ENCODE assay signal across 8 mouse cellular contexts in the genomic region with DNA sequence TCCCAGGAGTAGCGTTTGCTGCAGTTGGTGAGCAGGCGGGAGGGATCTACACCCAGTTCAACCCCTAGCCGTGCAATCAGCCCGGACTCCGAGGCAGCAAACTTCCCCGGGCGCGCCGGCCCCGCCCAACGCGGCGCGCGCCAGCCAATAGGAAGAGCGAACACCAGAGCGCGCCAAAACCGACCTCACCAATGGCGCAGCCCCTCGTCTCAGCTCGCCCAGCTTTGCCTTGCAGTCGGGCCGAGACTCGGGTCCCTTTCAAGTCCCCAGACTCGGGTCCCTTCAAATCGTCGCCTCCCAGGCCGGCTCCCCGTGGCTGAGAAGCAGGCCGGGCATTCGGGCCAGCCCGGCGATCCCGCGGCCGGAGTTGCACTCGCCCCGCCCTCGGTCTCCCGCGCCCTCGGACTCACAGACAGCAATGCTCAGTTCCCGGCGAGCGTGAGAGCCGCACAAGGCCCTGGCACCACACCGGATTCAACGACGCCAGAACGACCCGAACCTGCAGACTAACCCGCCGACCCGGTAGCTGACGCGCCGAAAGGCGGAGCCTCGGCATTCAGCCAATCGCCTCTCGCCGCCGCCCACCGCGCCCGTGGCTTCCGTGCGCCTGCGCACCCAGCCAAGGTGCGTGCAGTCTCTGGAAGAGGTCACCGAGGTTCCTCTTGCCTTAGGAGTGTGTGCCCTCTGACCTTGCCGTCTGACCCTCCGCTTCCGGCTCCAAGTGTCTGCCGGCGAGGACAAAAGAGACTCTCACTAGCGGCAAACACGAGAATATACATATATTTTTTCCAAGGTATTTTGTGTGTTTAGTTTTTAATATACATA. TPM values are rescaled to one million over a fixed set of nuclear protein-coding genes. Genes with fewer than 3 reads are reported as not detected.
A peak's percentile ranks its signal among the peaks of the same experiment; 100 is the strongest.
DNase-seq lines count a peak whose midpoint lies in the region; ATAC-seq lines count a peak whose summit lies in the region.

Gene Gmnn (minus strand): TSS at position 521 of the 825 bp plus-strand sequence.

- peak within 1 kb of the TSS; percentile 97 for H3K4me3 ChIP-seq in heart, embryonic 13.5 days
- peak within 1 kb of the TSS; percentile 92 for H3K4me3 ChIP-seq in liver, embryonic 12.5 days
- H3K4me3 ChIP-seq in stomach, embryonic 15.5 days (replicated peaks): peak within 1 kb of the TSS; percentile 99

- H3K36me3 ChIP-seq in heart, embryonic 13.5 days: peaks cover 31% of the 10 kb centered on the region
- H3K36me3 ChIP-seq in liver, embryonic 12.5 days: peaks cover 37% of the 10 kb centered on the region
- H3K36me3 ChIP-seq in stomach, embryonic 15.5 days: no peaks in the 10 kb centered on the region

- H3K27ac ChIP-seq in heart, embryonic 13.5 days (replicated peaks): peak within 1 kb of the TSS; percentile 97
- H3K27ac ChIP-seq in liver, embryonic 12.5 days: peak within 1 kb of the TSS; percentile 99
- H3K27ac ChIP-seq in stomach, embryonic 15.5 days: peak within 1 kb of the TSS; percentile 98

- no peaks in the 10 kb centered on the region for H3K27me3 ChIP-seq in heart, embryonic 13.5 days (replicated peaks)
- H3K27me3 ChIP-seq in liver, embryonic 12.5 days (replicated peaks): no peaks in the 10 kb centered on the region
- no peaks in the 10 kb centered on the region for H3K27me3 ChIP-seq in stomach, embryonic 15.5 days (replicated peaks)

- H3K9me3 ChIP-seq in heart, embryonic 13.5 days: no peaks in the 10 kb centered on the region
- no peaks in the 10 kb centered on the region for H3K9me3 ChIP-seq in liver, embryonic 12.5 days (replicated peaks)
- no peaks in the 10 kb centered on the region for H3K9me3 ChIP-seq in stomach, embryonic 15.5 days

- peaks cover 24% of the 10 kb centered on the region for H3K4me1 ChIP-seq in heart, embryonic 13.5 days
- peaks cover 44% of the 10 kb centered on the region for H3K4me1 ChIP-seq in liver, embryonic 12.5 days
- H3K4me1 ChIP-seq in stomach, embryonic 15.5 days: no peaks in the 10 kb centered on the region; the same call in 1 of the 2 replicates

- H3K9ac ChIP-seq in heart, embryonic 13.5 days: peak within 1 kb of the TSS; percentile 95
- H3K9ac ChIP-seq in liver, embryonic 12.5 days: peak within 1 kb of the TSS; percentile 97
- H3K9ac ChIP-seq in stomach, embryonic 15.5 days: peak within 1 kb of the TSS; percentile 85

- peak; percentile 95 for ATAC-seq in erythroid progenitor cell, adult 5-6 weeks (replicated peaks; ENCODE audit: low FRiP score, poor library complexity, severe bottlenecking)
- peak; percentile 98 for ATAC-seq in heart, embryonic 13.5 days (ENCODE audit: extremely low read depth, insufficient number of reproducible peaks, low FRiP score, low TSS enrichment)
- ATAC-seq in liver, embryonic 12.5 days: peak; percentile 96
- ATAC-seq in stomach, embryonic 15.5 days (ENCODE audit: insufficient read depth, low FRiP score, low read depth): peak; percentile 99

- under 1% methylated on average over 79 of the region's 79 CpGs for WGBS in heart, embryonic 13.5 days
- WGBS in liver, embryonic 12.5 days (ENCODE audit: insufficient replicate concordance): under 1% methylated on average over 79 of the region's 79 CpGs
- WGBS in stomach, embryonic 15.5 days: under 1% methylated on average over 78 of the region's 79 CpGs

- H3K4me2 ChIP-seq in heart, embryonic 13.5 days: peak within 1 kb of the TSS; percentile 76
- H3K4me2 ChIP-seq in liver, embryonic 12.5 days: peak within 1 kb of the TSS; percentile 75
- H3K4me2 ChIP-seq in stomach, embryonic 15.5 days: peak within 1 kb of the TSS; percentile 80

- peak; percentile 95 for DNase-seq in CD4-positive helper T cell, adult 2 months (ENCODE audit: low read depth, low spot score)
- peak; percentile 55 for DNase-seq in brain, embryonic 18.5 days (ENCODE audit: low read depth, low spot score)
- DNase-seq in kidney, postnatal 10 days: peak; percentile 91
- DNase-seq in natural killer cell, adult 2 months (ENCODE audit: low spot score in 2 of 2): peak; percentile 81 to 86

RNA-seq across cellular contexts. Expression of gene Gmnn, which starts in this region (rescaled TPM):
- total RNA-seq in erythroid progenitor cell, adult 5-6 weeks (2015; ENCODE audit: low replicate concordance): 289 and 378 TPM in 2 replicates
- 180 and 322 TPM in 2 replicates for total RNA-seq in erythroid progenitor cell, adult 5-6 weeks (2017; ENCODE audit: low replicate concordance)
- polyA plus RNA-seq in heart, embryonic 13.5 days (2015; fragmentation: Nextera tagmentation; extraction: Ambion mirVana): 102 and 119 TPM in 2 replicates
- 153 and 154 TPM in 2 replicates for polyA plus RNA-seq in liver, embryonic 12.5 days (2016; fragmentation: Nextera tagmentation; extraction: Ambion mirVana)
- polyA plus RNA-seq in stomach, embryonic 15.5 days (2015; fragmentation: Nextera tagmentation; extraction: Ambion mirVana): 111 TPM in 2 replicates

Comparison
In these comparisons a context has a peak if more than half of its experiments do, and no peak if none do; other contexts are left out.
1. Peak in every context shown above with its lines: DNase-seq, ATAC-seq, H3K4me3 ChIP-seq and H3K27ac ChIP-seq.